Mouse (Mus musculus): ENCODE data around the gene Picalm. TPM values are rescaled to one million over a fixed set of nuclear protein-coding genes. Genes with fewer than 3 reads are reported as not detected.
"Not testable (repeated sequence)": the region's sequence is repeated elsewhere in the genome, so short reads cannot be mapped to it uniquely, and the experiment has no call there.

The Picalm gene
- polyA plus RNA-seq, 1 experiment from 2014 or later = 41.2 TPM

- ATAC-seq (ENCODE audit: insufficient read depth, low FRiP score, low read depth) = no peak
Observed at GRCm38 (mm10) chr7:90164276-90164675, 34.3 kb downstream of the Picalm start.

DNA sequence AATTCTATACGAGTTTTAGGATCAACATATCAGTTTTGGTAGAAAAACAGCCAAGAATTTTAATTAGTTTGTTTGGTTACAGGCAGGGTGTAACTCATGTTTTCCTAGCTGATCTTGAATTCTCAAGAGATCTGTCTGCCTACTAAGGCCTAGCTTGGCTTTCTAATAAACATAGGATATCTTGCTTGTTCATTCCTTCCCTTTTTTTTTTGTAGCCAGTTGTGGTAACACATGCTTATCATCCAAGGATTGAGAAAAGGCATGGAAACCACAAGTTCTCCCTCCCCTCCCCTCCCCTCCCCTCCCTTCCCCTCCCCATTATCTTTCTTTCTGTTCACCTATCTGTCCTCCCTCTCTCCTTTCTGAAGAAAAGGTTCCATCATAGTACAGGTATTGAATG, 36.0 kb downstream of the Picalm start:
- Histone ChIP-seq H3K9me3 (no peaks in the 10 kb centered on the region), H3K4me2 (no peak overlapping the region), H3K4me3 (replicated peaks) (no peak overlapping the region), H3K27ac (no peak overlapping the region), H3K36me3 (peaks cover 23% of the 10 kb centered on the region), H3K27me3 (replicated peaks) (no peaks in the 10 kb centered on the region), H3K4me1 (no peaks in the 10 kb centered on the region), H3K9ac (no peak overlapping the region)
- no peak for ATAC-seq (ENCODE audit: insufficient read depth, low FRiP score, low read depth)
- 70% methylated on average over 1 of the region's 1 CpGs for WGBS

More at GRCm38 (mm10) chr7:90164276-90164675, 34.3 kb downstream of the Picalm start:
- Histone ChIP-seq H3K36me3 (peaks cover 23% of the 10 kb centered on the region), H3K27ac (no peak overlapping the region), H3K4me2 (no peak overlapping the region), H3K27me3 (replicated peaks) (no peaks in the 10 kb centered on the region), H3K9ac (no peak overlapping the region), H3K9me3 (no peaks in the 10 kb centered on the region), H3K4me1 (no peaks in the 10 kb centered on the region), H3K4me3 (replicated peaks) (no peak overlapping the region)
- WGBS = 65% methylated on average over 1 of the region's 1 CpGs

GRCm38 (mm10) chr7:90167777-90168176, 37.8 kb downstream of the Picalm start:
- 79% methylated on average over 10 of the region's 10 CpGs for WGBS
- H3K4me3 ChIP-seq (replicated peaks); H3K27me3 ChIP-seq (replicated peaks); H3K4me1 ChIP-seq; H3K4me2 ChIP-seq; ATAC-seq (ENCODE audit: insufficient read depth, low FRiP score, low read depth); H3K27ac ChIP-seq; H3K9ac ChIP-seq; H3K9me3 ChIP-seq: not testable (repeated sequence)
- peaks cover 19% of the 10 kb centered on the region for H3K36me3 ChIP-seq

DNA sequence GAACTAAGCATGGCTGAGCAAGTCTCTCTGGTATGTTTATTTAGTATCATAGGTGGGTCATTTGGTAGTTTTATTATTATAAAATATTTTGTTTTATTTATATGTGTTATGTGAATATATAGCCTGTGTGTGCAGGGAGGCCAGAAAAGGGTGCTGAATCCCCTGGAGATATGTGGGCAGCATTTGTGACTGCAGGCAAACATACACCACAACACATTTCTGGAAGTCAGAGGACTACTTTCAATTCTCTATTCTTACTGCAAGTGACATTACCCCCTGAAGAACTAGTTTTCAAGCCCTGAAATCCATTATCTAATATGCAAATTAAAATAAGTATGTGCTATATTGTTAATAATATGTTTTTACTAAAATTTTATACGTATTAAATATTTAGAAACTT, 43.8 kb downstream of the Picalm start:
- H3K9me3 ChIP-seq = no peaks in the 10 kb centered on the region
- peaks cover 22% of the 10 kb centered on the region for H3K36me3 ChIP-seq
- H3K9ac ChIP-seq = no peak overlapping the region
- H3K4me2 ChIP-seq = no peak overlapping the region
- WGBS = 97% methylated on average over 1 of the region's 1 CpGs
- H3K27me3 ChIP-seq (replicated peaks) = no peaks in the 10 kb centered on the region
- H3K4me1 ChIP-seq = no peaks in the 10 kb centered on the region
- ATAC-seq (ENCODE audit: insufficient read depth, low FRiP score, low read depth) = no peak
- H3K4me3 ChIP-seq (replicated peaks) = no peak overlapping the region
- no peak overlapping the region for H3K27ac ChIP-seq

DNA sequence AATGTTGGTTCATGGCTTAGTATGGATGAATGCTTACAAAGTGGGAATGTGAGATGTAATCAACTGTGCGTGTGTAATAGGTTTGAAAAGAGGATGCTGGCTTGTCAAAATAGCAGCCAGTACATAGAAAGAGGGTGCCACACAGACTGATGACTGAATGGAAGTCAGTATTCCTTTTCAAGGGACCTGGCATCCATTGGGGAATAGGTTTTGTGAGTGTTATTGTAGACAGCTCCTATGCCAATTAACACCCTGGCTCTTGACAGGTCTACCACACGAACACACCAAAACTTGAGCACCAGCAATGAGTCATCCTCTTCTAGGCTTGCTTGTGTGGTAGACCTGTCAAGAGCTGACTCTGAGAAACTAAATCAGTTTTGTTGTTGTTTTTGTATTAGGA, 45.6 kb downstream of the Picalm start:
- Histone ChIP-seq H3K36me3 (peaks cover 23% of the 10 kb centered on the region), H3K4me3 (replicated peaks) (no peak overlapping the region), H3K4me2 (no peak overlapping the region), H3K4me1 (no peaks in the 10 kb centered on the region), H3K27ac (no peak overlapping the region), H3K9ac (no peak overlapping the region), H3K9me3 (no peaks in the 10 kb centered on the region), H3K27me3 (replicated peaks) (no peaks in the 10 kb centered on the region)
- ATAC-seq (ENCODE audit: insufficient read depth, low FRiP score, low read depth) = no peak
- 82% methylated on average over 2 of the region's 2 CpGs for WGBS

- H3K27ac ChIP-seq = no peak overlapping the region
- peaks cover 16% of the 10 kb centered on the region for H3K36me3 ChIP-seq
- H3K9me3 ChIP-seq = no peaks in the 10 kb centered on the region
- H3K4me2 ChIP-seq = no peak overlapping the region
- 84% methylated on average over 1 of the region's 1 CpGs for WGBS
- no peaks in the 10 kb centered on the region for H3K4me1 ChIP-seq
- no peak overlapping the region for H3K4me3 ChIP-seq (replicated peaks)
- no peak for ATAC-seq (ENCODE audit: insufficient read depth, low FRiP score, low read depth)
- no peaks in the 10 kb centered on the region for H3K27me3 ChIP-seq (replicated peaks)
- H3K9ac ChIP-seq = no peak overlapping the region
Observed at GRCm38 (mm10) chr7:90180635-90181034, 50.6 kb downstream of the Picalm start.

DNA sequence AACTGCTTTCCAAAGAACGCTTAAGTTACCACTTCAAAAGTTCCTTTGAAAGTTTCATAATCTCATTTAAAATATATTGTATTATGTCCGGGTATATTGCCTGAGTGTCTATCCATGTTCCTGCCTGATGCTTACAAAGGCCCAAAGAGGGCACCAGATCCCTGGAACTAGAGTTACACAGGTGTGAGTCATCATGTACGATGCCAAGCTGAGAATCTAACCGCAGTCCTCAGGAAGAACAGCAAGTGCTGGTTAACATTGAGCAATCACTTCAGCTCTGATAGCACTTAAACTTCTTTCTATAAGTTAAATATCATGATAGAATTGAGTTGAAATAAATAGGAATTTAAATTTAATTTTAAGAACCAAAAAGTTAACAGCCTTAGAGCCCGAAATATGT, 70.2 kb downstream of the Picalm start:
- Histone ChIP-seq H3K9me3 (no peaks in the 10 kb centered on the region), H3K4me1 (no peaks in the 10 kb centered on the region), H3K27ac (no peak overlapping the region), H3K27me3 (replicated peaks) (no peaks in the 10 kb centered on the region), H3K4me2 (no peak overlapping the region), H3K4me3 (replicated peaks) (no peak overlapping the region), H3K36me3 (peaks cover 15% of the 10 kb centered on the region; the same call in 1 of the 2 replicates), H3K9ac (no peak overlapping the region)
- ATAC-seq (ENCODE audit: insufficient read depth, low FRiP score, low read depth) = no peak
- WGBS = 86% methylated on average over 5 of the region's 5 CpGs

- no peaks in the 10 kb centered on the region for H3K9me3 ChIP-seq
- no peak overlapping the region for H3K4me3 ChIP-seq (replicated peaks)
- H3K4me1 ChIP-seq = no peaks in the 10 kb centered on the region
- H3K9ac ChIP-seq = no peak overlapping the region
- peaks cover 13% of the 10 kb centered on the region; the same call in 1 of the 2 replicates for H3K36me3 ChIP-seq
- WGBS = 71% methylated on average over 2 of the region's 2 CpGs
- ATAC-seq (ENCODE audit: insufficient read depth, low FRiP score, low read depth) = no peak
- H3K4me2 ChIP-seq = no peak overlapping the region
- no peak overlapping the region for H3K27ac ChIP-seq
- no peaks in the 10 kb centered on the region for H3K27me3 ChIP-seq (replicated peaks)
Observed at GRCm38 (mm10) chr7:90201877-90202465, 72.0 kb downstream of the Picalm start.

GRCm38 (mm10) chr7:90203914-90204313, 73.9 kb downstream of the Picalm start:
- WGBS = 88% methylated on average over 2 of the region's 2 CpGs
- Histone ChIP-seq H3K4me2 (no peak overlapping the region), H3K27ac (no peak overlapping the region), H3K36me3 (peaks cover 20% of the 10 kb centered on the region; the same call in 1 of the 2 replicates), H3K9me3 (no peaks in the 10 kb centered on the region), H3K9ac (no peak overlapping the region), H3K4me3 (replicated peaks) (no peak overlapping the region), H3K4me1 (no peaks in the 10 kb centered on the region), H3K27me3 (replicated peaks) (no peaks in the 10 kb centered on the region)
- no peak for ATAC-seq (ENCODE audit: insufficient read depth, low FRiP score, low read depth)

GRCm38 (mm10) chr7:90210116-90210515, 80.1 kb downstream of the Picalm start:
- no peak overlapping the region for H3K4me3 ChIP-seq (replicated peaks)
- ATAC-seq (ENCODE audit: insufficient read depth, low FRiP score, low read depth) = no peak
- peaks cover 12% of the 10 kb centered on the region; the same call in 1 of the 2 replicates for H3K36me3 ChIP-seq
- no peak overlapping the region for H3K4me2 ChIP-seq
- no peaks in the 10 kb centered on the region for H3K4me1 ChIP-seq
- H3K27ac ChIP-seq = no peak overlapping the region
- H3K9me3 ChIP-seq = no peaks in the 10 kb centered on the region
- H3K9ac ChIP-seq = no peak overlapping the region
- no peaks in the 10 kb centered on the region for H3K27me3 ChIP-seq (replicated peaks)
- 86% methylated on average over 2 of the region's 2 CpGs for WGBS

GRCm38 (mm10) chr7:90210947-90211346, 80.9 kb downstream of the Picalm start:
- no peak for ATAC-seq (ENCODE audit: insufficient read depth, low FRiP score, low read depth)
- Histone ChIP-seq H3K4me3 (replicated peaks) (no peak overlapping the region), H3K9ac (no peak overlapping the region), H3K4me1 (no peaks in the 10 kb centered on the region), H3K27ac (no peak overlapping the region), H3K4me2 (no peak overlapping the region), H3K36me3 (peaks cover 12% of the 10 kb centered on the region; the same call in 1 of the 2 replicates), H3K27me3 (replicated peaks) (no peaks in the 10 kb centered on the region), H3K9me3 (no peaks in the 10 kb centered on the region)

- Histone ChIP-seq H3K36me3 (no peaks in the 10 kb centered on the region), H3K9ac (no peak overlapping the region), H3K27me3 (replicated peaks) (no peaks in the 10 kb centered on the region), H3K9me3 (no peaks in the 10 kb centered on the region), H3K4me1 (no peaks in the 10 kb centered on the region), H3K4me2 (no peak overlapping the region), H3K4me3 (replicated peaks) (no peak overlapping the region), H3K27ac (no peak overlapping the region)
- no peak for ATAC-seq (ENCODE audit: insufficient read depth, low FRiP score, low read depth)
- WGBS = 72% methylated on average over 8 of the region's 8 CpGs
Observed at GRCm38 (mm10) chr7:90216511-90216910, 86.5 kb downstream of the Picalm start.

DNA sequence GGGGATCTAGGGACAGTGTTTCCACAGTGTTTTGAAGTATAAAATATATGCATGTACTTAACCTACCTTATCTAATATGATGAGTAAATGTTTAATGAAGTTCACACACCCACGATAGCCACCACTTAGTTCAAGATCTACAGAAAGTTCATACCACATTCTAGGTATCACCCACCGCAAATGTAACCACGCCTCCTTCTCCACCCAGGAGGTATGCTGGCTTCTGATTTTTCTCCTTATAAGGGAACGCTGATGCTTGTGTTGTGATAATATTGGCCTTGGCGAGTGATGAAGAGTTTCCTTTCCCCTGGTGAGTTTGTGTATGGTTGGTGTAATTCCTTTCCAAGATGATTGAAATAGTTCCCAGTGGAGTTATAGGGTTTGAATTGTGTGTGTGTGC, 88.1 kb downstream of the Picalm start:
- H3K4me2 ChIP-seq = no peak overlapping the region
- WGBS = 73% methylated on average over 5 of the region's 5 CpGs
- no peak overlapping the region for H3K4me3 ChIP-seq (replicated peaks)
- H3K9me3 ChIP-seq = no peaks in the 10 kb centered on the region
- H3K27ac ChIP-seq = no peak overlapping the region
- ATAC-seq (ENCODE audit: insufficient read depth, low FRiP score, low read depth) = no peak
- H3K36me3 ChIP-seq = no peaks in the 10 kb centered on the region
- no peak overlapping the region for H3K9ac ChIP-seq
- H3K4me1 ChIP-seq = no peaks in the 10 kb centered on the region
- H3K27me3 ChIP-seq (replicated peaks) = no peaks in the 10 kb centered on the region

Measured in stomach, embryonic 15.5 days (tissue).